Mouse (Mus musculus): ENCODE data around the gene Jazf1. TPM values are rescaled to one million over a fixed set of nuclear protein-coding genes. Genes with fewer than 3 reads are reported as not detected.

Gene Jazf1
- polyA plus RNA-seq, 1 experiment from 2014 or later = 10.2 TPM

DNA sequence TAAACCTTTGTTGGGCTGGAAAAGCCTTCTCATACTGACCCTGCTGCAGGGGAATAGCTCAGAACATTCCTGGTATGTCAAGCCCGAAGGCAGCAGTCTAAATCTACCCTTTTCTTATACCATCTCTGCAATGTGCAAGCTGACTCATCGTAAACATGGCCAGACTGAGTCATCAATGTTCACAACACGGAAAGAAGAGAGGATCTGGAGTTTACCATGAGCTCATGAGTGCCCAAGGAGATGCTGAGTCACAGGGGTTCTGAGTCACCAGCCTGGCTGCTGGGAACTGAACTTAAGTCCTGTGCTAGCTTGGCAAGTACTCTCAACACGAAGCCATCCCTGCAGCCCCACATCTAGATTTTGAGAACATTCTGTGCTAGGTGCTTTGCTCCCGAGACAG, 242.9 kb downstream of the Jazf1 start:
- H3K4me3 ChIP-seq (replicated peaks) = no peak overlapping the region
- no peak overlapping the region for H3K9ac ChIP-seq
- H3K4me1 ChIP-seq = peaks cover 44% of the 10 kb centered on the region
- no peak for ATAC-seq (ENCODE audit: low FRiP score)
- no peak overlapping the region for H3K4me2 ChIP-seq
- no peaks in the 10 kb centered on the region for H3K9me3 ChIP-seq
- peaks cover 69% of the 10 kb centered on the region for H3K27me3 ChIP-seq
- H3K27ac ChIP-seq = no peak overlapping the region
- H3K36me3 ChIP-seq (replicated peaks) = no peaks in the 10 kb centered on the region
- WGBS = 81% methylated on average over 5 of the region's 5 CpGs

DNA sequence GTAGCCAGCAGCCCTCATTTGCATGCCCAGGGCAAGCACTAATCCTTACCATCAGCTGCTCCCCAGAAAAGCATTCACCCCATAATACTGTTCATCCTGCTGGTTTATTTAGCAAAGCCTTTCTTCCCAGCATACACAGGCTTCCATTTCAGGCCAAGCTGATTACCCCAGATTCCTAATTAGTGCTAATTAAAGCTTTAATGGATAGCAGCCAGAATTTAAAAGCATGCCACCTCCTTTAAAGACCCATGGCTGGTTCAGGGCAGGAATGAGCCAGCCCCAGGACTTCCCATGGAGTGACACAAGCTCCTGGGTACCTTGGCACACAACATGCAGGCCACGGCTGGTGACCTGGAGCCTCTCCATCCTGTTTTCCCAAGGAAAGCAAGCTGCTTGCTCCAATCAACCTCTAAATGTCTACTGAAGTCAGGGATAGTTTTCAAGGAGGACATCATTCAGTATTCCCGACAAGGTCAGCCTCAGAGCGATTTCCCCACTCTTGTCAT, 243.4 kb downstream of the Jazf1 start:
- H3K27me3 ChIP-seq = peaks cover 72% of the 10 kb centered on the region
- ATAC-seq (ENCODE audit: low FRiP score) = peak; percentile 90; the same call in 1 of the 2 replicates
- H3K9me3 ChIP-seq = no peaks in the 10 kb centered on the region
- no peak overlapping the region for H3K4me3 ChIP-seq (replicated peaks)
- H3K36me3 ChIP-seq (replicated peaks) = no peaks in the 10 kb centered on the region
- H3K4me1 ChIP-seq = peaks cover 44% of the 10 kb centered on the region
- H3K4me2 ChIP-seq = no peak overlapping the region
- no peak overlapping the region for H3K27ac ChIP-seq
- WGBS = 48% methylated on average over 3 of the region's 3 CpGs
- H3K9ac ChIP-seq = no peak overlapping the region

DNA sequence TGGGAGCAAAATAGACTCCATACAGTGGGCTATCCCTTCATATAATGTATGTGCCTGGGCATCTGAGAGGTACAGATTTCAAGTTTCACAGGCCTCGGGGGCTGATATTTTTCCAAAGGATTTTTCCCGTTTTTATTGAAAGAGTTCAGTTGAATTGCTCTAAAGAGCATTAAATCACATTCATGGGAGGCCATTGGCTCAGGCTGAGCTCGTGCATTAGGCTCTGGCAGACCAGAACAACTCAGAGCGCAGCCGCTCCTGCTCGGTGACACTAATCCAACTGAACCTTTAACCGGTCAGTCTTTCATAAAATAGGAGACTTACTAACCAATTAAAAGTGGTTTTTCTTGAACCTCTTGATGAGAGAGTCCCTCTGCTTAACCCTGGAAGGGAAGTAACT, 245.4 kb downstream of the Jazf1 start:
- peaks cover 70% of the 10 kb centered on the region for H3K27me3 ChIP-seq
- H3K4me2 ChIP-seq = no peak overlapping the region
- ATAC-seq (ENCODE audit: low FRiP score) = no peak
- peaks cover 34% of the 10 kb centered on the region for H3K4me1 ChIP-seq
- H3K36me3 ChIP-seq (replicated peaks) = no peaks in the 10 kb centered on the region
- H3K27ac ChIP-seq = no peak overlapping the region
- 16% methylated on average over 7 of the region's 7 CpGs for WGBS
- no peak overlapping the region for H3K4me3 ChIP-seq (replicated peaks)
- no peaks in the 10 kb centered on the region for H3K9me3 ChIP-seq
- no peak overlapping the region for H3K9ac ChIP-seq

DNA sequence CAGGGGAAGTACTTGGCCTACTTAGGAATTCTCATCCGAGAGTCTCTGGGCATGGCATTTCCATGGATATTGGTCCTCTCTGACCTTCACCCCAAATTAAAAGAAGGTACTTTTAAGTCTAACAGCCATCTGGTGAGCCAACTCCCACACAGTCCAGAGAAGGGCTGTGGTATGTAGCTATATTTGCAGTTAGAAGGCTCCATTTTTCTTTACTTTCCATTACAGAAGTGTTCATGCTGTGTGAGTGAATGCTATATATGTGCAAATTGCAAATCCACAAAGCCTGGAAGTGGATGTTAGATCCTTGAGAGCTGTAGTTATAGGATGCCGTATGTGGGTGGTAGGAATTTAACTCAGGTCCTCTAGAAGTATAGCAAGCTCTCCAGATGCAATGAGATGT, 245.8 kb downstream of the Jazf1 start:
- Histone ChIP-seq H3K9me3 (no peaks in the 10 kb centered on the region), H3K4me3 (replicated peaks) (no peak overlapping the region), H3K27me3 (peaks cover 65% of the 10 kb centered on the region), H3K36me3 (replicated peaks) (no peaks in the 10 kb centered on the region), H3K4me2 (no peak overlapping the region), H3K4me1 (peaks cover 34% of the 10 kb centered on the region), H3K9ac (no peak overlapping the region), H3K27ac (no peak overlapping the region)
- ATAC-seq (ENCODE audit: low FRiP score) = no peak
- WGBS = 57% methylated on average over 2 of the region's 2 CpGs

DNA sequence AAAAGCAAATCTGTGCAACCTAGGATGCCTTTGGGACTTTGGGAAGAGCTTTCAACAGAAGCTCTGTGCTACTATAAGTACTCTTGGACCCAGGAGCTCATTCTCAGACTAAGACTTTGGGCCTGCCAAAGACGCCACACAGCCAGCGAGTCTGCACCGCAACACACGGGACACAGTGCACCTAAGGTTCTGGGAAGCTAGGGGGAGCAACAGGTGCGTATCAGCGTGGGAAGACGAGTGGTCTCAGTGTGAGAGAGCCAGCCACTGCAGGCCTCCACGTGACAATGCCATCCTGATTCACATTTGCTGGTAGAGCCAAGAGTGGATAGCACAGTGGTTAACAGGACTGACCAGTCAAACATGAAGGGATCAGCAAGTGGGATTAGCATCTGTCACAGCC, 249.1 kb downstream of the Jazf1 start:
- Histone ChIP-seq H3K9me3 (no peaks in the 10 kb centered on the region), H3K36me3 (replicated peaks) (no peaks in the 10 kb centered on the region), H3K27ac (no peak overlapping the region), H3K9ac (no peak overlapping the region), H3K4me3 (replicated peaks) (no peak overlapping the region), H3K4me1 (peaks cover 20% of the 10 kb centered on the region), H3K27me3 (peaks cover 42% of the 10 kb centered on the region), H3K4me2 (no peak overlapping the region)
- 69% methylated on average over 8 of the region's 8 CpGs for WGBS
- no peak for ATAC-seq (ENCODE audit: low FRiP score)

DNA sequence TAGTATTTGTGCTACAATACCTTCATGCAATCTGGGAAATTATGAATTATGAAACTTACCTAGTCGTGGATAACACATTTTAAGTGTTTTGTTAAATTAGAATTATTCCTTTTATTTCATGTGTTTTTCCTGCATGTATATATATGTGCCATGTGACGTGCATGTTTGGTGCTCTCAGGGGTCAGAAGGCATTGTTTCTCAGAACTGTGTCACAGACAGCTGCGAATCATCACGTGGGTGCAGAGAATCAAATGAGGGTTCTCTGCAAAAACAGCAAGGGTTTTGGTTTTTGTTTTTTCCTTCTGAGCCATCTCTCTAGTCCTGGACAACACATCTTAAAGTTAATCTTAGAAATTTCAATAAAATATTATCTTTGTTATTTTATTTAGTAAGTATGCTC, 250.4 kb downstream of the Jazf1 start:
- peaks cover 41% of the 10 kb centered on the region for H3K27me3 ChIP-seq
- 92% methylated on average over 4 of the region's 4 CpGs for WGBS

DNA sequence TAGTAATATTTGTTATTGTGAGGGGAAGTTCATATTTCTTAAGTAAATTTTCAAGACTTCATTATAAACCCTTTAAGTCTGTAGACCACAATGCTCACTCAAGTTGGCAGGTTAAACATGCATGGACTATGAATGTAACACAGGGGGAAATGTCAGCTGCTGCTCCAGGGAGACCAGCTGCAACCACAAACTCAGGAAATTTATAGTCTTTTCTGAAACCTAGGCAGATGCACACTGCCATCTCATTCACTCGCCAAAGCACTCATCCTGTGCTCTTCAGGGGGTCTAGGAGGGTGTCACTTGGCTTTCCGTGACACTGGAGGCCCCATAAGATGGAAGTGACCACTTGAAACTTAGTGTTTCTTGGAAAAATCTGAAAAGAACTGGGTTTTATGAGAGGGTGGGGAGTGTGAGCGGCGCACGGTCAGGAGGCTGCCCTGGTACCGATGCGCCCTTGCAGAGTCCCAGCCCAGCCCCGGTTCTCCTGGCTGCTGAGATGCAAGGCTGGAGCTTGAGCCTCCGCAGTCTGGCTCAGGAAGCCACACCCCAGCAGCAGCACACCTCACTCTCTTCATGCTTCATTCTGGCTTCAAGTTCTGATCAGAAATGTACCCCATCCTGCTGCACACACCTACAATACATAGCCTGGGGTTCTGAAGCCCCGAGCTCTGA, 251.1 kb downstream of the Jazf1 start:
- Histone ChIP-seq H3K4me2 (no peak overlapping the region), H3K9ac (no peak overlapping the region), H3K4me3 (replicated peaks) (no peak overlapping the region), H3K27ac (no peak overlapping the region), H3K27me3 (peaks cover 39% of the 10 kb centered on the region), H3K36me3 (replicated peaks) (no peaks in the 10 kb centered on the region), H3K4me1 (0 out of 2 replicates have a peak, but pooled peaks cover 3% of the 10 kb centered on the region), H3K9me3 (no peaks in the 10 kb centered on the region)
- WGBS = 84% methylated on average over 10 of the region's 10 CpGs
- ATAC-seq (ENCODE audit: low FRiP score) = no peak

More for the DNA sequence above, 250.4 kb downstream of the Jazf1 start:
- Histone ChIP-seq H3K27ac (no peak overlapping the region), H3K4me2 (no peak overlapping the region), H3K36me3 (replicated peaks) (no peaks in the 10 kb centered on the region), H3K9ac (no peak overlapping the region), H3K9me3 (no peaks in the 10 kb centered on the region), H3K4me1 (peaks cover 10% of the 10 kb centered on the region; the same call in 1 of the 2 replicates), H3K4me3 (replicated peaks) (no peak overlapping the region)
- no peak for ATAC-seq (ENCODE audit: low FRiP score)

DNA sequence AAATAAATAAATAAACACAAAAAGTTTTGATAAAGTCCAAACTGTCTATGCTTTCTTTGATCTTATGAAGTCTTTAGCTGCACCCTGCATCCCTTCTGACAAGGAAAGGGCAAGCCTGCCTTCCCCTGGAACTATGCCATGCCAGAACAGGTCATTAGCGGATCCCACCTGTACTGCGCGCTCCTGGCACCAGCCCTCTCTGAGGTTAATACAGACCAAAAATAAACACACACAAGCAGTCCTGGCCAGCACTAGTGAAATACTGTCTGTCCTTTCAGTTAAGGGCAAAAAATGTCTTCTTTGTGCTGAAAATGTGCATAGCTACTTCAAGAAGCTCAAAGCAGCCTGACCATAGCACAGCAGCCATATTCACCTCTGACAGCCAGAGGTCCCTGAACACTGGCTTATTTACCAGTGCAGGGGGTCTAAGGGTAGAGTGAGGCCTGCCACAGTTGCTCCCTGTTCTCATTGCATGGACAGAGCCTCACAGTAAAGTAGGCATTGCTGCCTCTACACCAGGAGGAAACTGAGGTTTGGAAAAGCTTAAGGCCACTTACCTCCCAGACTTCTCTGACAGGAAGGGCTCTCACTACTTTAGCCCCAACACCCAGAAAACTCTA, 263.1 kb downstream of the Jazf1 start:
- Histone ChIP-seq H3K9me3 (no peaks in the 10 kb centered on the region), H3K9ac (no peak overlapping the region), H3K36me3 (replicated peaks) (no peaks in the 10 kb centered on the region), H3K4me1 (0 out of 2 replicates have a peak, but pooled peaks cover 4% of the 10 kb centered on the region), H3K4me3 (replicated peaks) (no peak overlapping the region), H3K27me3 (no peaks in the 10 kb centered on the region), H3K4me2 (no peak overlapping the region), H3K27ac (no peak overlapping the region)
- ATAC-seq (ENCODE audit: low FRiP score) = no peak
- WGBS = 94% methylated on average over 3 of the region's 3 CpGs

DNA sequence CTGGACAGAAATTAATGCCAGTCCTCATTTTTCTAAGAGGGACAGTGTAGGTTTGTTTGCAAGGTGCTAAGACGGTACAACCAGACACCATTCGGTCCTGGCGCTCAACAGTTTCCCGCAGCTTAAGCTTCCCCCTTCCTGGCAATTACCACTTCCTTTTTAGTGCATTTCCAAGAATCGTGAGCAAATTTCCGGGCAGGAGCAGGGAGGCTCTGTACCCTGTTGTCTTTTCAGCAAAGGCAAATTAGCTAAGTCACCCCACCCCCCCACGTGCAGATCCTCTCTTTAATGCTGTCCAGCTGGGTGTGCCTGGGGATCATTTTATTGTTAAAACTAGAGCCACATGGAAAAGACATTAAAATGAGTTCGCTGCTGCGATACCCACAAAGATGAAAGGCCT, 266.2 kb downstream of the Jazf1 start:
- 48% methylated on average over 9 of the region's 9 CpGs for WGBS
- H3K4me3 ChIP-seq (replicated peaks) = no peak overlapping the region
- H3K4me1 ChIP-seq = peaks cover 8% of the 10 kb centered on the region; the same call in 1 of the 2 replicates
- no peaks in the 10 kb centered on the region for H3K36me3 ChIP-seq (replicated peaks)
- H3K9ac ChIP-seq = no peak overlapping the region
- no peak overlapping the region for H3K4me2 ChIP-seq
- H3K27me3 ChIP-seq = no peaks in the 10 kb centered on the region
- no peak overlapping the region for H3K27ac ChIP-seq
- no peaks in the 10 kb centered on the region for H3K9me3 ChIP-seq
- no peak for ATAC-seq (ENCODE audit: low FRiP score)

DNA sequence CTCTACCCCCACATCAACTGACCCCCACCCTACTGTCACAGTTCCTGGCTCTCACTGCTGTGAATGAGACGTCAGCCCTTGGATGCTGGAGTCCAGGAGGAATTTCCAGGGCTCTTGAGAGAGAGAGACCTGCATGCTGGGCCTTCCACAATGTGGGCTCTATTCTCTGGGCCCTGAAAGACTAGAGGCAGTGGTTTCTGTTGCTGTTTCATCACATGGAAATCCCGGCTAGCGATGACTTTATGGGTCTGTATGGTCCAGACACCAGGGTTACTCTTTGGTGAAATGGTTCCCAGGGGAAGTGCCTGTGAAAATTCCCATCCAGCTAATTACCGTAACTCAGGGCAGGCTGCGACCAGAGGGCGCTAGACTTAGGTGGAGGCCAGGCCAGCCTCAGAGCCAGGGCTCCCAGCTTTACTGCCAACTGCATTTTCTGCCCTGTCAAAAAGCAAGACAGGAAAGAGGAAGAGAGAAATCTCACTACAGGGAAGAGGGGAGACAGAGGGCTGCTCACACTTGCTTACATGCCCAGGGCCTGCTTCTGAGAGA, 271.1 kb downstream of the Jazf1 start:
- 51% methylated on average over 6 of the region's 6 CpGs for WGBS
- no peak for ATAC-seq (ENCODE audit: low FRiP score)
- Histone ChIP-seq H3K4me1 (peaks cover 25% of the 10 kb centered on the region), H3K9ac (no peak overlapping the region), H3K36me3 (replicated peaks) (no peaks in the 10 kb centered on the region), H3K4me3 (replicated peaks) (no peak overlapping the region), H3K27me3 (no peaks in the 10 kb centered on the region), H3K27ac (no peak overlapping the region), H3K9me3 (no peaks in the 10 kb centered on the region), H3K4me2 (no peak overlapping the region)

DNA sequence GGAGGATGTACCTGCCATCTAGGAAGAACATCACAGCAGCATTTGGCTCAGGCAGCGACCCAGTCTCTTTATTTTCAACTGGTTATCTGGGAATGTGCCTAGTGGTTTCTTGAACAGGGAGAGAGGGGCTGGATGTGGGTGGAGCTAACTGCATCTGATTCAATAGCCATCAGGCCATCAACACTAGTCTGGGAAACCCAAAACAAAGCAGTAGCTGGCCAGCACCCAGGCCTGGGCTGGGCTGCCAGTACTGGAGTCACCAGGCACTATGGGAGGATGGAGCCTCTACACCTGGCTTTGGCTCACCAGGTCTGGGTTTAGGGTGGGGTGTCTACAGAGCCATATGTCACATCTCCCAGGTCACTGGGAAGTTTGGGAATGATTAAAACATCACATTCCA, 271.7 kb downstream of the Jazf1 start:
- ATAC-seq (ENCODE audit: low FRiP score) = no peak
- 64% methylated on average over 1 of the region's 1 CpGs for WGBS
- no peaks in the 10 kb centered on the region for H3K27me3 ChIP-seq

DNA sequence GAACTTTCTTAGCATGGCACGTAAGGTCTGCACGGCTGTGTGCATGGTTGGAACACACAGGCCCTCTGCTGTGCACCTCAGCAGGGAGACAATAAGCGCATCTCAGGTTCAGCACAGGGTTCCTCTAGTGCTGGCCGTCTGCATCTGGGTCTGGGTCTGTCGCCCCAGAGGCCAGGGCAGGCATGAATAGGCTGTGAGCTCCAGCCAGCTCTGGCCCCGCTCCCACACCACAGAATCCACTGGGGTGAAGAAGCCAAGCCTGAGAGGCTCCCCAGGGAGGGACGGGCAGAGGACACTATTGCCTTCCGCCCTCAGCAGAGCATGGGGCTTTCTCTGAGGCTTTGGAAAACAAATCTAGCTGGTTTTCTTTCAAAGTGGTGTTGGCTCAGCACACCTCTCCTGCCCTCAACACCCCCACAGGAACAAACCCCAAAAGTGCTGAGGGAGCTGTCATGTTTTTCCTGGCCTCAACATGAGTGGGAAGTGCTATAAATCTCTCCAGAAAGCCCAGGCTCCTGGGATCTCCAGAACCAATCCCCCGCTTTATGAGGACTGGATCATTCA, 272.3 kb downstream of the Jazf1 start:
- Histone ChIP-seq H3K4me3 (replicated peaks) (no peak overlapping the region), H3K36me3 (replicated peaks) (no peaks in the 10 kb centered on the region), H3K4me1 (peaks cover 22% of the 10 kb centered on the region), H3K27me3 (no peaks in the 10 kb centered on the region), H3K9me3 (no peaks in the 10 kb centered on the region), H3K9ac (no peak overlapping the region), H3K4me2 (no peak overlapping the region), H3K27ac (no peak overlapping the region)
- 68% methylated on average over 9 of the region's 9 CpGs for WGBS
- ATAC-seq (ENCODE audit: low FRiP score) = no peak

More for the DNA sequence above, 271.7 kb downstream of the Jazf1 start:
- H3K9ac ChIP-seq = no peak overlapping the region
- H3K4me3 ChIP-seq (replicated peaks) = no peak overlapping the region
- peaks cover 22% of the 10 kb centered on the region for H3K4me1 ChIP-seq
- H3K36me3 ChIP-seq (replicated peaks) = no peaks in the 10 kb centered on the region
- no peaks in the 10 kb centered on the region for H3K9me3 ChIP-seq
- H3K4me2 ChIP-seq = no peak overlapping the region
- H3K27ac ChIP-seq = no peak overlapping the region
